Mouse (Mus musculus) liver, adult (tissue): ENCODE data around the gene Gm3106.
"Not testable (repeated sequence)": the region's sequence is repeated elsewhere in the genome, so short reads cannot be mapped to it uniquely, and the experiment has no call there.

Experiments used
- GATA4 ChIP-seq: IDR thresholded peaks from 2 replicates; pipeline ENCODE4 v1.6.1; 2014; ENCODE audit warnings: mild to moderate bottlenecking, low read length; ENCODE audit not compliant: insufficient replicate concordance

Gm3106 gene

DNA sequence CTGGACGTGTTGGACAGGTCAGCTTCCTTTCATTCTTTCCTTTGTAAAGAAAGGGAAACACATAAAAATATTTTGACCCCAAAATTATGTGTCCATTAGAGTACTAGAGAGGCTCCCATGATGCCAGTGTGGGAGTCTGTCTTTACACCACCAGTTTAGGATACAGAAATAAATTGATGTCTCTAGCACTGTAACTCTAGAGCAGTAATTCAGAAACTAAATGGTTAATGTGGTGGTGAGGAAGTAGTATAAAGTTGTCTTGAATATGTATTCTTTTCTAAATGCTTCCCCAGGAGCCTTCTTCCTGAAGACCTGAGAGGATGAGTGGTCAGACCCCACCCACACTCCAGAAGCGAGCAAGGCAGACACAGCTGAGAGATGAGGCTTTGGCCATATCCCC lies at the start of gene Gm3106:
TSS of gene Gm3106 (plus strand) at position 301 of the 400 bp plus-strand sequence.
- not testable (repeated sequence) for TF ChIP-seq GATA4
